Mouse (Mus musculus) layer of hippocampus, adult 9-10 months (tissue): ENCODE results near the gene H2-DMb2.

ENCODE experiments used
- DNase-seq: peaks from one replicate; pipeline ENCODE4 v3.0.0; 2022; ENCODE audit warnings: low spot score

H2-DMb2 gene

DNA sequence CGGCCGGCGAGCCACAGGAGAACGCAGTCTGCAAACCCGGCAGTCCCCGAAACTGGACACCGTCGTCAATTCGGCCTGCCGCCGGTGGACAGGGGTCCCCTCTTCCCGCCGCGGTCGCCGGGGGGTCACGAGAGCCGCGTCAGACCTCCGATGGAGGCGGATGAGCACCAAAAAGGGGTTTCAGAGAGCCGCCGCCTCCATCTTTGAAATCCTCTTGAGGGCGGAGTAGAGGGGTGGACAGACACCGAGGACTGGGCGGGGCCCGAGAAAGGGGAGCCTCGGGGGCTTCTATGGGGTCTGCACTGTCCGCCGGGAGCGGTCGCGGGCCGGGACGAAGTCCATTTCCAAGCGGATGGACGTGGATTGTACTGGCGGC, 24.2 kb upstream of the H2-DMb2 start:
- no peak for DNase-seq

DNA sequence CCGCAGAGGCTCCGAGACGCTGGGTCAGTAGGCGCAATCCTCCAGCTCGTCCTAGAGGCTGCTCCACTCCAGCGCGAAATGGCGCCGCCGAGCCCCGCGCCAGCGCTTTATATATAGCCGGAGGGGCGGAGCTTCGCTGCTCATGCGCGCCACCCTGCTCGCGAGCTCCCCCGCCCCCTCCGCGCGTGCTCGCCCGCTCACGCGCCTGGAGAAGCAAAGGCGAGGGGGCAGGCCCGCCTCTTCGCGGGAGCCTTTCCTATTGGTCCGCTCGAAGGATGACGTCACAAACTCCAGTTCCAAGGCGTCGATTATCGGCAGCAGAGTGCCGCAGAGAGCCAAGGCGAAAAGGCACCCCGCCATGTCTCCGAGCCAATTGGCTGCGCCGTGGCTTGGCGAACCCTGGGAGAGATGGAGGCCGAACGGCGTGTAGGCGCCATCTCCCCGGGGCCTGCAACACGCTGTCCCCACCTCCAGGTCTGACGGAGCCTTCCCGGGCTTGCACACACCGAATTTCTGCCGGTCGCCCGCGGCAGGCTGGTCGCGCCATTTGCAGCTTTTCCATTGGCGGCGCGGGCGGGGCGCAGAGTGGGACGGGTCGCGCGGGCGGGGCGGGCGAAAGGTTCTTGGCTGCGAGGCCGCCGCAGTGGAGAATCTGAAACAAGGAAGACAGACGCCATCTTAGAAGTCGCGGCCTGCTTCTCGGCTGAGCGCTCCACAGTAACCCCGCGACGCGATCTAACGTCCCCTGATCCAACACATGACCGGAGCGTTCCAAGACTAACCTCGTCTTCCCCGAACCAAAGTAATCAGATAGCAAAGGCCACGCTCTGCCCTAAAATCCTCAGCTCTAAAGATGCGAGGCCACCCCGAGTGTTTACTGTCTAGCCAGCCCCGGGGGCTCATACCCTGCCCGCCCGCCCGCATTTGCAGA, 23.6 kb upstream of the H2-DMb2 start, which contains the start of gene H2-DMa:
H2-DMa (plus strand) TSS at position 293 of the 931 bp plus-strand sequence.
- DNase-seq: peak; percentile 97

DNA sequence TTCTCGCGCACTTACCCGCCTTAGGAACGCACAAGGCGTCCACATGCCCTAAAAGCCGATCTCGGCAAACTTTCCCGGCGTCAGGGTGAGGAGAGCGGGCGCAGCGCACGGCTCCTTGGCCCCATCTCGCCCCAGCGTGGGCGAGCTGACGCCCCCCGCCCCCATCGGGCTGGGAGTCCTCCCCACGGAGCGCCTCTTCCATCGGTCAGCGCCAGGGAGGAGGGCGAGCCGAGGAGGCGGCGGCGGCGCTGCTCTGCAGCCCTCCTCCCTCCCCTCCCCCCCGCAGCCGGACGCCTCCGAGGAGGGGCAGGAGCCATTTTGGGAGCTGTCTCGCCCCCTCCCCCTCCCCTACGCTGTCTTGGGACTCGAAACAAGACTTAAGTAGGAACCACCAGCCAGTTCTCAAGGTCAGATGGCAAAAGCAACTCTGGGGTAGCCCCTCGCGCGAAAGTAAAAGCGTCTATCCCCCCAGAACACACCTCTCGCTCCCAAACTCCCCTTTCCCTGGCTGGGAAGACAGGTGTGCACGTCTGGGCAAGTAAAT, 22.9 kb upstream of the H2-DMb2 start:
- no peak for DNase-seq

DNA sequence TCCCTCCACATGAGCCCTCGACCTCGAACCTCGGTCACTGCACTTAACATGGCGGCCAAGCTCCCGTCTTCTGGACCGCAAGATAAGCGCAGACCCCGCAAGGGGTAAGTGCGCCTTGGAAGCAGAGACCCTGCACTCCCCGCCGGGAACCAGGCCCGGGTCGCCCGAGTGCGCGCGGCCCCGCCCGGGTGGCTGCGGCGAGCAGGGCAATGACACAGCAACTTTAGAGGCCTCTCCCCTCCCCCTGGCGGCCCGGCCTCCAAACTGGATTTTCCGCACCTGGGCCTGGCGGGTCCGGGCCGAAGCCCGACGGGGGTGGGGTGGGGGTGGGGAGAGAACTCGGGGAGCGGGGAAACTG, 22.3 kb upstream of the H2-DMb2 start:
- no peak for DNase-seq

DNA sequence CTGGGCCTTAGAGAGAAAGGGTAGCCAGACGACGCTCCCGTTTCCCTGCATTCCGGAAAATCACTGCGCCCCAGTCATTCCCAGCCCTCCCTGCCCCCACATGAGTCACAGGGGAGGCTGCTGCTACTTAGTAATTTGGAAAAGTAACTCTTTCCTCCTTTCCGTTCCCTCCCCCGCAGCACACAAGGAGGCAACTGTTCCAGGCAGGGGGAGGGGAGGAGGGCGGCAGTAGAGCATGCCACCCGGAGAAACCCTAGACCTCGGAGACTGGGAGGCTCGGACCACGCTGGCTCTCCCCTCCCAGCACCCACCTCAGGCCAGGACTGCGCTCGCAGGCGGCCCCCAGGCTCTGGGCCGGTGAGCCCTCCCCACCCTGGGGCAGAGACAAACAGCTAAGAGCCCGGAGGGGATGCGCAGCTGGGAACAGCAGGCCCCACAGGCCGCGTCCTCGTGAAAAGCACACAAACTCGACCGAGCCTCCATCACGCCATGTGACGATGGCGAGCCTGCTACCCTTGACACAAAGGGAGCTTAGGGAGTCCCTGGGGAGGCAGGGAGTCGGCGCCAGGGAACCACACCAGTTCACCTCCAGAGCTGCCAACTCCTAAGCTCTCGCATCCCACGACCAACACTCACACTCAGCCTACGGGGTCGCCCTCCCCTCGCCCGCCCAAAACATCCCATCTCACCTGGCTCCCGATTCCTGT, 21.8 kb upstream of the H2-DMb2 start:
- peak; percentile 80 for DNase-seq

DNA sequence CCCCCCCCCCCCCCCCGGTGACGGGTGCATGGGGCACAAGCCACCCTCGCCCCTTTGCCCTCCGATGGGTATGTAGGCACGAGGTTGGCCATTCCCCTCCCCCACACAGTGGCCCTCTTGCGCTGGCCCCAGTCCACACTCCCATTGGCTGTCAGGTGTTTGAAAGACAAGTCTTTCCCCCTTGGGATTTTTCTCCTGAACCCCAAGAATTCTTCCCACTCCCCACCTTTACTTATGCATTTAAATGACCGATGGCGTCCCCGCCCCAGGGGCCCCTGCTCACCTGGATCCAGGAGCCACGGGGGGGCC, 21.3 kb upstream of the H2-DMb2 start:
- no peak for DNase-seq

DNA sequence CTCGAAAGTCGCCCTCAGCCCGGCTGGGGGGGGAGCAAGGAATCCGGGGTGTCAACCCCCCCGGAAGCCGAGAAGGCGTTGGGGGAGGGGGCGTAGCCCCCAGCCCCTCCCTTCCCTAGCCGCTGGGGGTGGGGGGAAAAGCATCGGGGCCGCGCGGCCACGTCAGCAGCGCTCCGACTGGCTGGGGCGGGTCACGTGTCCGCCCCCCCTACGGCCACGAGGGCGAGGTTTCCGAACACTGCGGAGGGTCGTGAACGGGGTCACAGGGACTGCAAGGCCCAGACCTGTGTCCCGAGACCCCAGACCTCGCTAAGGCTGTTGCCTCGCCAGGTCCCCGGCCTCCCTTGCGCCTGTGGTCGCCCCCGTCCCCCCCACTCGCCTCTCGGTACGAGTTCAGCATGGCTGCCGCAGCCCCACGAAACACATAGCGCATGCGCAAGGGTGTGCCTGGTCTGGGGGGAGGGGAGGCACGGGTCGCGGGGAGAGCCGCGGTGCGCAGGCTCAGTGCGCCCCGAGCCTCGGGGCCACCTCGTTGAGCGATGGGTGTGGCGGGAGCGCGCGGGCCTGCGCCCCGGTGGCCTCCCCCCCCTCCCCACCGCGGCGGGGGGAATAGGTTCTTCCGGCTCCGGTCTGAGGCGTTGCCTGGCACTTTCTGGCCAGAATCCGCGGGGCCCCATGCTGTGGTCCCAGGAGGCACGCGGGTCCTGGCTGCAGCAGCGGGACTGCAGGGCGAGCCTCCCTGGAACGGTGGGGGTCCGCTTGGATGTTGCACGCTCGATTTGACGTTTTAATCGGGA, 20.7 kb upstream of the H2-DMb2 start, which contains the start of gene Brd2:
Brd2 (minus strand) TSS at position 447 of the 797 bp plus-strand sequence.
- DNase-seq: peak; percentile 91

DNA sequence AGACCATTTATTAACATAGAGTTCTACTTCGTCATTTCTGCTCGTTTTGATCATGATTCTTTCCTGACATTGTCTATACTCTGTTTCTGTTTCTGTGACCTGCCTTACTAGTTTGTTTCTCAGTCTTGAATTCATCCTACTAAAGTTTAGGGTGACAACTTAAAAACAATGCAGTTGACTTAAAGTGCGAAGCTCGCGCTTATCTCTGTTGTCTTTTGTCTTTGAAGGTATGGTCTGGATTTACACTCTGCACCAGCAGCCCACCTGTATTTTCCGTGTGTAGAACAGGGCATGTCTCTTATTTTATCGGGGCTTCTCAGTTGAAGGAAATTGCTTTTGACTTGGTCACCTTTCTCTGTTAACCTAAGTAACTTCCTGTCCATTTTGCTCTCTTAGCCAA, 20.0 kb upstream of the H2-DMb2 start:
- no peak for DNase-seq

DNA sequence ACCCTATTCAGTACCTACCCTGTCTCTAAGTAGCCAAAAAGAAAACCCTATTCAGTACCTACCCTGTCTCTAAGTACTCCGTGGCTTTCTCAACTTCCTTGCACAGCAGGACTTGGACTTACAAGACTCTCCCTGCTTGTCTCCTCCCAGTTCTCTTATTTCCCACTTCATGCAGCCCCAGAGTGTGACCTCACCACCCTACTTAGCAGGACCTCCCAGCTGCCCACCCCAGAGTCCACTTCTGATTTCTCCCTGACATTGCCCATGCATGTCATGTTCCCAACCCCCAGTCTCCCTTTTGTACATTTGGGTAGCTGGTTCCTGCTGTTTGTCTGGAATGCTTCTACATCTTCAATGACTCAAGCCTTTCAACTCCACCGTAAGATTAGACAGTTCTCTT, 19.6 kb upstream of the H2-DMb2 start:
- no peak for DNase-seq

DNA sequence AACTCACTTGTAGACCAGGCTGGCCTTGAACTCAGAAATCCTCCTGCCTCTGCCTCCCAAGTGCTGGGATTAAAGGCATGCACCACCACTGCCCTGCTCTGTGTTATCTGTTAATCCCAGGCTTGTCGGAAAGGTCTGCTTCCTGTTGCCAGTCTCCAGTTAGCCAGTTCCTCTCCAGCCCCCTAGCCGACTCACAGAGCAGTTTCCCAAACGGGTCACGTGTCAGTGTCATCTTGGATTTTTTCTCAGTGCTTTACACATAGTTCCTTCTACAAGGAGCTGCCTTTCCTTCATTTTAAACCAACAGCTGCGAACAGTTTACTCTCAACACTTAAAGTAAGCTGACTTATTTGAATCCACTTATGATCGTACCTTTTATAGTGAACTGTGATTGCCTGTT, 18.5 kb upstream of the H2-DMb2 start:
- DNase-seq: no peak

DNA sequence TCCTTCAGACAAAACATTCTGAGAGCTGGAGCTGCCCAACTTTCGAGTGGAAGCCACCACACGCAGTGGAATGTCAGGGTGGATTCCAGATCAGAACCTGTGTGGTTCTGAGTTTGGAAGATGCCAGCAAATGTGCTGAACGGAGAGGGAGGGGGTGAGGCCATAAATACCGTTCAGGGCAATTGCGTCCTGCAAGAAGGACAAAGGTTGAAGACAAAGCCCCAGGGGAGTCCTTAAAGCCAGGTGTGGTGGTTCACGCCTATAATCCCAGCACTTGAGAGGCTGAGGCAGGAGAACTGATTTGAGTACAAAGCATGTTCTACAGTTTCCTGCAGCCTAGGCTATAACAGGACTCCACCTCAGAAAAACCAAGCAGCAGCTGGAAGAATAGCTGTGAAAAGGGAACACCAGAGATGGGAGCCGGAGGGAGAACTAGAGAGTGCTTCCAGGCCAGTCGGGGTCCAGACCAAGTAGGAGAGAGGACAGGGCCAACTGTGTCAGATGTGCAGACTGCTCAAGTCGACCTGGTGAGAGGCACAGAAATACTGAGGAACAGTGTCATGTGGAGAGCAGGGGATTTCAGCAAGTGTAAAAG, 16.2 kb upstream of the H2-DMb2 start:
- DNase-seq: no peak

DNA sequence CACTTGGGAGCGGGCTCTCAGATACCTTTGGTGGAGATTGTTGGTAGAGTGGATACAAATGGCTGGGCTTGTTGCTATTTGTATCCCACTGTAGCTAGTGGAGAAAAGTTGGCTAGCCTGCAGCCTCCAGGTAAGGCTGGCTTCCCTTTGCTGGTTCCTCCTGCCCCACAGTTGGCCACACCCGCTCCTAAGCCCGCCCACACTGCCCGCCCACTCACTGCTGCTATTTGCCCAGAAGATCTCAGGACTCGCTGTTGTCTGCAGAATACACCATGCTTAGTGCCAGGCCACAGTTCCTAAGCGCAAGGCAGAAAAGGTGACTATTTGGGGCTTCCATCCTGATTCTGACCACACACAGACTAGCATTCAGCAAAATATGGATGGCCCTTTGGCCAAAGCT, 15.6 kb upstream of the H2-DMb2 start:
- DNase-seq: no peak

DNA sequence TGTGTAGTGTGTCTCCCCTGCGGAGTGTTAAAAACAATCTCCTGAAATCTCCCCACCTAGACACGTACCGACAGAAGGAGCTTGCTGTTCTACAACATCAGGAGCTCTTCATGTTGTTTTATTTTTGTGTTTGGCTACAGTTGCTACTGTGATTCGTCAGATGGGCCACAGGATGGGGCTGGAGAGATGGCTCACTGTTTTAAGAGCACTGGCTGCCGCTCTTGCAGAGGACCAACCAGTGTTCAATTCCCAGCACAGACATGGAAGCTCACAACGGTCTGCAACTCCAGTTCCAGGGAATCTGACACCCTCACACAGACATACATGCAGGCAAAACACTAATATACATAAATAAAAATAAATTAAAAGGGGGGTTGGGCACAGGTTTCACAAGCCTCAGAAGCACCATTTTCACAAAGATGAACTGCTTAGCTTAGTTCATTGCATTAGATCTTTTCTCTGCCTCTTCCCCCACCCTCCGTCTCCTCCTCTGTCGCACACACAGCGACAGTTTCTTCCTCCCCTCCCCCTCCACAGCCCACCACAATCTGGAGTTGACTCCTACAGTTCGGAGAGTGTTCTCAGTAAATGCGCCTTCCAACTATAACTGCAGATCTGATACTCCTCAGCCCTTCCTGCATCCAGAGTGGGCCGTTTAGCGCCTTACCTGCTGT, 14.7 kb upstream of the H2-DMb2 start:
- DNase-seq: no peak

DNA sequence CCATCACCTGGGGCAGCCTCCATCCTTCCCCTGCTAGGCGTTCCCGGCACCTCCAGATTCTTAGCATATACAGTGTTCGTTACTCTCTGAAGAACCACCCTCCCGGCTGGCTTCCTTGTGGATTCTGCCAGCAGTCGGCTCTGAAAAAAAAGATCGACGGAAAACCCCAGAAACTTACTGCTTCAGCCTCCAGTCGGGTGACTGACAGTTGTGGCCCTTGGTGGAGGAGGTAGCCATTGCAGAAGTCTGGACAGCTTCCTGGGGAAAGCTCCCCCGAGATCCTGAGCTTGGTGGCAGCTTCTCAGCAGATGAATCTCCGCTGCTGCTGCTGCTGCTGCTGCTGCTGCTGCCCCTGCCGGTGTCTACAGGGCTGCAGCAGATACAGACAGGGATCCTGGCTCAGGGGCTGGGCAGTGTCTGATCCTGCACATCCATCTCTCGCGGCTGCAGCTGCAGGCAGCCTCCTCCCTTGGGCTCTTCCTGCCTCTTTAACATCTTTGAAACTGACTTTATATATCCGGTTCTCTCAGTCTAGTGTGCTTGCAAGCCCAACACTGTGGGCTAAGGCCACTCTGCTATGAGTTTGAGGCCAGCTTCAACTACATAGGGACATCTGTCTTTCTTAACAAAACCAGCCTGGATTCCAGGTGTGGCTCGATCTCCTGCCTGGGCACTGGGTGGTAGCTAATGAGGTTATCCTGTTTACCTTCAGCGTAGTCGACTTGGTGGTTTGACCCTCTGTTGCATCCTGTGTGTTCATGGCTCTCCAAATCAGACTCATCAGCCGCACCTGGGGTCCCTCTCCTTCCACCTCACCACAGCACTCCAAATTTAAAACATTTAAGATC, 13.9 kb upstream of the H2-DMb2 start:
- no peak for DNase-seq

DNA sequence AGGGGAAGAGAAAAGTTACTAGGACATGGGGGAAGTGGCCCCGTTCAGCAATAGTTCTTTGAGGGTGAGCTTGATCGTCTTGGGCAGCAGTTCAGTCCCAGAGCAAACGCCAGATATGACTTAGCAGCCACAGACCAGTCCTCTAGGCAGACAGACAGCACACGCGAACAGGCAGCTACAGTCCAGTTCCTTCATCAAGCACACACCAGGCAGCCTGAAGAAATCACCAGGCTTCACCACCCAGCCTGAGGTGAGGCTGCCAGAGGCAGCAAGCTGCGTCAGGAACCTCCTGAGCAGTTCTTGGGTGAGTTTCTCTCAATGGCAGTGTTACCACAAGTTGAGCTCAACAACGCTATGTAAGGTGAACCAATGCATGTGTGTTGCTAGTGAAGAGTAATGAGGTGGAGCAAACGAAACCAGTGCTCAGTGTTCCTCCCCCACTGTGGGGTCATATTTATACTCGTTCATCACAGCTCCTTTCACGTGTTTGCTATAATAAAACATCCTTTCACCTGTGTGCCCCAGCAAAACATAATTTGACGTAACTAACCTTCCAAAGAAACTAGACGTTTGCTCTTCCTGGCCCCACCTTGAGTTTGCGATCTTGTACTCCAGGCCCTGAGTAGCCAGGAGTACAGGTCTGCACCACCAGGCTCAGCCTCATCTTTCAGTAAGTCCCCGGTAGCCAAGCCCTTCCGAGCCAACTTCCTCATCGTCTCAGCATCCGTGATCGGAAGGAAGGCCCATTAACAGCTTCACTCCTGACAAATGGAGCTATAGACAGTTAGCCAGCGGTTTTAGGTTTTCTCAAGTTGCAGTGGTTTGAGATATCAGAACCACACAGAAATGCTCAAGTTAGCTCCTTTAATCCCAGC, 12.8 kb upstream of the H2-DMb2 start:
- DNase-seq: no peak

DNA sequence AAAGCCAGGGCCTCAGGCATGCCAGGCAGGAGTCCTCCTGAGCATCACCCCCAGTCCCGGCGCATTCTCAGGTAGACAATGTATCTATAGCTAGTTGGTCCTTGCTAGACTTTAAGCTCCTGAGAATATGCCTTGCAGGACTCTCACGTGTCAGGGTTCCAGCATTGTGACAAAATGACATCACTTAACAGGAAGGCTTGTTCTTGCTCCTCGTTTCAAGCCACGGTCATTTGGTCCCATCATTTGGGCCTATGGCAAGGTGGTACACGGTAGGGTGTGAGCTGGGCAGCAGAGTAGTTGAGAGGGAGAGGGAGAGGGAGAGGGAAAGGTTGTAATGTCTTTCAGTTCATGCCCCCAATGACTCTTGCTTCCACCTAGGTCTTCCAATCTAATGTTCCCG, 11.2 kb upstream of the H2-DMb2 start:
- DNase-seq: no peak

DNA sequence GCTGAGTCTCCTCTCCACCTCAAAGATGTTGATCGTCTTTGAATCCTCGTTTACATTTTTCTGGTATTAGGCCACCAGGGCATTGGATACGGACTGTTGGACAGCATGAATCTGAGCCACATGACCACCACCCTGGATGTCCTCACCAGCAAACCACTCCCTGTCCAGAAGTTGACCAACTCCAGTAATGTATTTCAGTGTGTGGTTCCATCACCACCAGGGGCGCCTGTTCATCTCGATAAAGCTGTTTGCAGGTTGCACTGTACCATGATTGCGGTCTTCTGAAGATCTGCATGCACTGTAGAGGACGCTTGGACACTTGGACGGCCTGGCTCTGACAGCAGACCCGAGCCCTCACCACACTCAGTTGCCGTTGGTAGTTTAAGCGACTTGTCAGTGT, 9.8 kb upstream of the H2-DMb2 start:
- no peak for DNase-seq

DNA sequence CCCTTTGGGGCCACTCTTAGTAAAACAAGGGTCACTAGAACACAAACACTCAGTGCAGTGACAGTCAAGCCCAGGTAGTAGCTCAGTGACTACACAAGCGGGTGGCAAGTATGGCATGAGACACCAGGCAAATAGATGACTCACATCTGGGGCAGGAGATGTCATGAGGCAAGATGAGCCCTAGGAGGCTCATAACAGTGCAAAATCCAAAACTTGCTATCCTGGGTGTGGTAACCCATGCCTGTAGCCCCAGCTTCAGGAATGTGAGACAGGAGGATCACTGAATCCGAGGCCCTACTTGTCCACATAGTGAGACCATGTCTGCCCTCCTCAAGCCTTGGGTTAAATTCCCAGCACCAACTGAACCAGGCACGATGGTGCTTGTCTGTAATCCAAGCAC, 8.7 kb upstream of the H2-DMb2 start:
- no peak for DNase-seq
